Comparison of ENCODE assay signal across 11 mouse cellular contexts in genomic region chr8:116383495-116384417, GRCm38 (mm10).
DNase-seq lines count a peak whose midpoint lies in the region; ATAC-seq lines count a peak whose summit lies in the region.
"Had no signal": no experiment of that assay in that cellular context is flagged by ENCODE, and none has a peak within 500 bp of the region (broad histone marks: within the 10 kb centered on the region; RNA-seq: fewer than 3 reads in every experiment).

No protein-coding gene starts in this region.

- H3K27me3 ChIP-seq in kidney, embryonic 14.5 days (ENCODE audit: control insufficient read depth, insufficient read depth, low read length), result no peaks in the 10 kb centered on the region
- H3K27me3 ChIP-seq: embryonic facial prominence, embryonic 13.5 days had no signal

- no peaks in the 10 kb centered on the region for H3K9me3 ChIP-seq in kidney, embryonic 14.5 days (ENCODE audit: control insufficient read depth, low read length)
- H3K9me3 ChIP-seq: embryonic facial prominence, embryonic 13.5 days had no signal

- H3K4me1 ChIP-seq in kidney, embryonic 14.5 days (ENCODE audit: control insufficient read depth, insufficient read depth, low read length), result no peaks in the 10 kb centered on the region; the same call in 1 of the 2 replicates

- peak; percentile 66 for ATAC-seq in kidney, embryonic 14.5 days (ENCODE audit: low FRiP score, low TSS enrichment)

- intact Hi-C loops in heart, postnatal 10 days (cut with DNase I), result no loop called here

- no peak overlapping the region for H3K9ac ChIP-seq in kidney, embryonic 14.5 days (ENCODE audit: low read depth, low read length)
- H3K9ac ChIP-seq: embryonic facial prominence, embryonic 13.5 days had no signal

- H3K4me2 ChIP-seq in kidney, embryonic 14.5 days (replicated peaks; ENCODE audit: low read depth, low read length), result no peak overlapping the region
- H3K4me2 ChIP-seq: embryonic facial prominence, embryonic 13.5 days had no signal

- DNase-seq in kidney, postnatal 36 days, result no peak
- peak; percentile 44 for DNase-seq in embryo, embryonic 10.5 days (ENCODE audit: low spot score)
- peak; percentile 49 to 62 for DNase-seq in heart, postnatal 10 days
- peak; percentile 53 for DNase-seq in neural tube, embryonic 10.5 days (ENCODE audit: extremely low spot score, low spot score)
- DNase-seq in cerebellum, postnatal 4 days (ENCODE audit: low spot score in 2 of 2), result no peak
- no peak for DNase-seq in Muller cell, postnatal 12 days (ENCODE audit: inconsistent ontology term)
- DNase-seq in urinary bladder, postnatal 25 days (ENCODE audit: low spot score), result no peak
- DNase-seq: thymus, postnatal 25 days had no signal

- H3K36me3 ChIP-seq in kidney, embryonic 14.5 days (ENCODE audit: control insufficient read depth, insufficient read depth, low read length), result no peaks in the 10 kb centered on the region
- H3K36me3 ChIP-seq: embryonic facial prominence, embryonic 13.5 days had no signal

- no peak overlapping the region for H3K27ac ChIP-seq in kidney, embryonic 14.5 days (ENCODE audit: low read depth, low read length)
- H3K27ac ChIP-seq: embryonic facial prominence, embryonic 13.5 days had no signal

- no peak overlapping the region for H3K4me3 ChIP-seq in kidney, embryonic 14.5 days (ENCODE audit: low read length)
- H3K4me3 ChIP-seq: embryonic facial prominence, embryonic 13.5 days; myocyte had no signal

- WGBS in kidney, embryonic 14.5 days, result 22% methylated on average over 13 of the region's 14 CpGs

Comparison
In these comparisons a context has a peak if more than half of its experiments do, and no peak if none do; other contexts are left out.
1. DNase-seq: peak in embryo, embryonic 10.5 days (single experiment), heart, postnatal 10 days (2 of 2) and neural tube, embryonic 10.5 days (single experiment); none in kidney, postnatal 36 days (0 of 2), cerebellum, postnatal 4 days (0 of 2), Muller cell, postnatal 12 days (single experiment) and urinary bladder, postnatal 25 days (single experiment).